Mouse (Mus musculus): ENCODE results near the gene Fgfr2. TPM values are rescaled to one million over a fixed set of nuclear protein-coding genes. Genes with fewer than 3 reads are reported as not detected.
A peak's percentile ranks its signal among the peaks of the same experiment; 100 is the strongest.

Gene Fgfr2
- polyA plus RNA-seq, 1 experiment, result 1.7 TPM

DNA sequence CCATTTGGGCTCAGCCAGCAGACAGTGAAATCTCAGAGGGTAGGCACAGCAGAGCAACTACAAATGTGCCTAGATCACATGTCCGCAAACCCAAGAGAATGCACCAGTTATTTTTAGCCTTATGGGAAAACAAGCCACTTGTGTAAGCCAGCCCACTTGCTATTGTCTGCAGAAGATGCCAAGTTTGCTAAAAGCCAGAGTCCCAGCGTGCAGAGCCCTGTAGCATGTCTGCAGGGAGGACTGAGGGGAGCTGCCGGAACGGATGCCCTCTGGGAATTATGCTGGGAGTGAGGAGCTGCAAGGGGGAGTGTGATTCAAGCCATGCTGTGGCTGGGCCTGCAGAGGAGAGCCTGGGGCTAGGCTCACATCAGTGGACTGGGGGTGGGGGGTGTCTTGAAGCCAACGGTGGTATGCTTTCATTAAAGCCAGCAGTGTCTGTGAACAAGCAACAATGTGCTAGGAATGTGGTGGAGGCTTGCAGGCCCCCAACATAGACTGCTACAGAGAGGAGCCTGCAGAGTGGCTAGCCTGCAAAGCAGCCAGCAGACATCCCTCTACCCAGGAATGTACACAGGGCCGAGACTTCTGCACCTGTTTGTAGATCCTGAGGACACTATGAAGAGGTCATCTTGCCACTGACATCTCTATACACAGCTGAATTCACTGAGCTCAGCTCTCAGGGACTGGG, 408.8 kb downstream of the Fgfr2 start:
- Histone ChIP-seq H3ac (ENCODE audit: control insufficient read depth, insufficient read length, low read depth) (no peak overlapping the region), H3K79me2 (ENCODE audit: control insufficient read depth, insufficient read depth) (no peaks in the 10 kb centered on the region), H3K27me3 (ENCODE audit: control insufficient read depth, insufficient read depth, insufficient read length) (no peaks in the 10 kb centered on the region), H3K79me3 (ENCODE audit: low read depth) (no peaks in the 10 kb centered on the region), H3K36me3 (ENCODE audit: control insufficient read depth, insufficient read depth) (no peaks in the 10 kb centered on the region), H3K4me3 (ENCODE audit: insufficient read depth, poor library complexity, severe bottlenecking) (no peak overlapping the region)
- TF ChIP-seq MYOG (IDR thresholded peaks at IDR 0.05; ENCODE audit: control insufficient read depth, extremely low read depth, insufficient read length) (no peak), USF1 (IDR thresholded peaks at IDR 0.05; ENCODE audit: low read depth) (peak; percentile 45)

DNA sequence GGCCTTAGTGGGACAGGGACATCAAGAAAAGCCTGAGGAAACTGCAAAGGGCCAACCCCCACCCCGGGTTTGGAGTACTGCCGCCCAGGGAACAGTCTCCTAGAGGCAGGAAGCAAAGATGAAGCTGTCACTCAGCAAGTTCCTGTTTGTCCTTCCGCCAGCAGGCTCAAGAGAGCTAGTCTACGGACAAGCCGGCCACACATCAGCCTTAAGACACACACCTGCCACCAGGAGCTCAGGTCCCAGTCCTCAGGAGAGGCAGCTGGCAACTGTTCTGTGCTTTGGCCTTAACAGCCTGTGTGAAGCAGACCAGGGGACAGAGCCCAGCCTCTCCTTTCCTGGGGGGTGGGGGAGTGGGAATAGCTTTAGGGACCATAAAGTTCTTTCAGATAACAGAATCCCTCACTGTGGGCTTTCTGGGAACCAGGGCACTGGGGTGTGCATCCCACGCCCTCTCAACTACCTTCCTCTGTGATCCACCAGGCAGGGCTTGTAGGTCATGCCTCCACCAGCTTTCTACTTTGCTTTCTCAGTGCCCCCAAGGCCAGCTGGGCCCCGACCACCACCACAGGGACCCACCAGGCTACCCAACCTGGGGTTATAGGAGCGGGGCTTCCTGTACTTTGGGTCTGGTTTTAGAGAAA, 409.5 kb downstream of the Fgfr2 start:
- TF ChIP-seq FOSL1 (IDR thresholded peaks at IDR 0.05; ENCODE audit: insufficient read depth, low read length, poor library complexity, severe bottlenecking) (no peak), MYOG (IDR thresholded peaks at IDR 0.05; ENCODE audit: control insufficient read depth, extremely low read depth, insufficient read length) (no peak), MYOD1 (IDR thresholded peaks at IDR 0.05; ENCODE audit: control insufficient read depth, insufficient read length, low read depth) (no peak), USF1 (IDR thresholded peaks at IDR 0.05; ENCODE audit: low read depth) (no peak), CEBPB (IDR thresholded peaks at IDR 0.05; ENCODE audit: low read depth) (no peak), MAX (IDR thresholded peaks at IDR 0.05) (no peak)
- Histone ChIP-seq H3ac (ENCODE audit: control insufficient read depth, insufficient read length, low read depth) (no peak overlapping the region), H3K27me3 (ENCODE audit: control insufficient read depth, insufficient read depth, insufficient read length) (no peaks in the 10 kb centered on the region), H3K79me2 (ENCODE audit: control insufficient read depth, insufficient read depth) (no peaks in the 10 kb centered on the region), H3K4me3 (ENCODE audit: insufficient read depth, poor library complexity, severe bottlenecking) (no peak overlapping the region), H3K36me3 (ENCODE audit: control insufficient read depth, insufficient read depth) (no peaks in the 10 kb centered on the region), H3K79me3 (ENCODE audit: low read depth) (no peaks in the 10 kb centered on the region)

DNA sequence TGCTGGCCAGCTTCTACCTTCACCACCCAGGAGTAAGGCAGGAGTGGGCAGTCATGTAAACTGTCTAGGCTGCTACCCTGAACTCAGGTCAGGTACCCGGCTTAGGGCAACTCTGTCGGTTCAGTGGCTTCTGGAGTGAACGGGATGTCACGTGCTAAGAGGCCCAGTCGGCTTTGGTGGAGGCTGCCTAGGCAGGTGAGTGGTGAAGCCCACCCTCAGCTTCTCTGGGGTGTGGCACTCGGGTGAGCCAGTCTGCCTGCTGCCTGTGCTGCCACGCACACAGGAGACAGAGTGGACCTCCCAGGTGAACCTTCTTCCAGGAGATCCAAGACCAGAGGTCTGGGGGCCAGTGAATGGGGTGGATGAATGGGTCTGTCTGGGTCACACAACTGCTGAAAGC, 410.2 kb downstream of the Fgfr2 start:
- Histone ChIP-seq H3K79me3 (ENCODE audit: low read depth) (no peaks in the 10 kb centered on the region), H3K36me3 (ENCODE audit: control insufficient read depth, insufficient read depth) (no peaks in the 10 kb centered on the region), H3K79me2 (ENCODE audit: control insufficient read depth, insufficient read depth) (no peaks in the 10 kb centered on the region), H3K4me3 (ENCODE audit: insufficient read depth, poor library complexity, severe bottlenecking) (no peak overlapping the region), H3K27me3 (ENCODE audit: control insufficient read depth, insufficient read depth, insufficient read length) (no peaks in the 10 kb centered on the region), H3ac (ENCODE audit: control insufficient read depth, insufficient read length, low read depth) (no peak overlapping the region)
- TF ChIP-seq FOSL1 (IDR thresholded peaks at IDR 0.05; ENCODE audit: insufficient read depth, low read length, poor library complexity, severe bottlenecking) (no peak), MAX (IDR thresholded peaks at IDR 0.05) (no peak), CEBPB (IDR thresholded peaks at IDR 0.05; ENCODE audit: low read depth) (no peak), MYOD1 (IDR thresholded peaks at IDR 0.05; ENCODE audit: control insufficient read depth, insufficient read length, low read depth) (no peak), USF1 (IDR thresholded peaks at IDR 0.05; ENCODE audit: low read depth) (no peak), MYOG (IDR thresholded peaks at IDR 0.05; ENCODE audit: control insufficient read depth, extremely low read depth, insufficient read length) (no peak), CTCF (IDR thresholded peaks at IDR 0.05; ENCODE audit: control insufficient read depth, insufficient read depth, insufficient read length) (no peak)

DNA sequence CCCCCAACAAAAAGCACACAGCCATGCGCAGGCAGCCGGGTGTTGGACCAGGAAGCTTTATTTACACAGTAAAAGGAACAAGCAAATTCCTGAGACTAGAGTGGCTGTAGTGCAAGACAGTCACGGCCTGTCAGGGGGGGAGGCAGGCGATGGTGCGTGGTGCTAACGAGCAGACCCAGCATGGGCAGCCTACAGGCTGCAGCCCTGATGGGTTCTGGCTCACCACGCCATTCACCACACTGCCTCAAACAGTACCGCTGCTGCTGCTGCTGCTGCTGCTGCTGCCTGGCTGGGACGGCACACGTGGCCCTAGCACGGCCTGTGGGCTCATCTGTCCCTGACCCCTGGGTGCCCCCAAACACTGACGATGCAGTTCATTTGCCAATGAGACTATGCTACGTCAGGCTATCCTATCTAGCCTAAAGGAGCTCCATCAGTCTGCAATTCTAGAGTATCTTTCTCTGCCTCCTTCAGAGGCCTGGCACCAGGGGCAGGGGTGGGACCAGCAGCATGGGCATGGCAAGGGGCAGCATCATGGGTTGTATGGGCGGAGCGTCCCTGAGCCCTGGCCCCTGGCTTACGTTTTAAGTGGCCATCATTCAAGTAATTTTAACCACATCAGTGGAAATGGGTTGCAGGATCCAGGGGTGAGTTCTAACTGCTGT, 411.0 kb downstream of the Fgfr2 start:
- Histone ChIP-seq H3K27me3 (ENCODE audit: control insufficient read depth, insufficient read depth, insufficient read length) (no peaks in the 10 kb centered on the region), H3K4me3 (ENCODE audit: insufficient read depth, poor library complexity, severe bottlenecking) (no peak overlapping the region), H3K36me3 (ENCODE audit: control insufficient read depth, insufficient read depth) (no peaks in the 10 kb centered on the region), H3ac (ENCODE audit: control insufficient read depth, insufficient read length, low read depth) (no peak overlapping the region), H3K79me3 (ENCODE audit: low read depth) (no peaks in the 10 kb centered on the region), H3K79me2 (ENCODE audit: control insufficient read depth, insufficient read depth) (no peaks in the 10 kb centered on the region)
- TF ChIP-seq MAX (IDR thresholded peaks at IDR 0.05) (no peak), CTCF (IDR thresholded peaks at IDR 0.05; ENCODE audit: control insufficient read depth, insufficient read depth, insufficient read length) (no peak)

DNA sequence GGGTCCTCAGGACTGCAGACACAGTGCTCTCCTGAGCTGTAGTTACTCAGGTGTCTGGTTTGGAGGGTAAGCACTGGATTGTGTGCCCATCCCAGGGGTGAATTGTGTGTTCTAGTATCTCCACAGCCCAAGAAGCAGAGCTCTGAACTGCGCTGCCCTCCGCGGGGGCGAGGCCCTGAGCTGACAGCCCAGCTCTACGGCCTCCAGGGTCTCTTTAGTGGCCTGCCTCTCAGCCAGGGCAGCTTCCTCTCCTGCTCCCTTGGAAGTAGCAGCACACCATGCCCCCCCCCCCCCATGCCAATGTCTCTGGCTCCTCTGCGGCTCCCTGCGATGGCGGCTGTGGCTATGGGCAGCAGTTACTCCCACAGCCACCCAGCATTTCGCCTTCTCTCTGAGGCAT, 411.6 kb downstream of the Fgfr2 start:
- Histone ChIP-seq H3ac (ENCODE audit: control insufficient read depth, insufficient read length, low read depth) (no peak overlapping the region), H3K79me2 (ENCODE audit: control insufficient read depth, insufficient read depth) (no peaks in the 10 kb centered on the region), H3K4me3 (ENCODE audit: insufficient read depth, poor library complexity, severe bottlenecking) (no peak overlapping the region), H3K36me3 (ENCODE audit: control insufficient read depth, insufficient read depth) (no peaks in the 10 kb centered on the region), H3K79me3 (ENCODE audit: low read depth) (no peaks in the 10 kb centered on the region), H3K27me3 (ENCODE audit: control insufficient read depth, insufficient read depth, insufficient read length) (no peaks in the 10 kb centered on the region)
- TF ChIP-seq CTCF (IDR thresholded peaks at IDR 0.05; ENCODE audit: control insufficient read depth, insufficient read depth, insufficient read length) (no peak), MAX (IDR thresholded peaks at IDR 0.05) (no peak), MYOG (IDR thresholded peaks at IDR 0.05; ENCODE audit: control insufficient read depth, extremely low read depth, insufficient read length) (no peak), MYOD1 (IDR thresholded peaks at IDR 0.05; ENCODE audit: control insufficient read depth, insufficient read length, low read depth) (no peak), CEBPB (IDR thresholded peaks at IDR 0.05; ENCODE audit: low read depth) (no peak), USF1 (IDR thresholded peaks at IDR 0.05; ENCODE audit: low read depth) (no peak), FOSL1 (IDR thresholded peaks at IDR 0.05; ENCODE audit: insufficient read depth, low read length, poor library complexity, severe bottlenecking) (no peak)

DNA sequence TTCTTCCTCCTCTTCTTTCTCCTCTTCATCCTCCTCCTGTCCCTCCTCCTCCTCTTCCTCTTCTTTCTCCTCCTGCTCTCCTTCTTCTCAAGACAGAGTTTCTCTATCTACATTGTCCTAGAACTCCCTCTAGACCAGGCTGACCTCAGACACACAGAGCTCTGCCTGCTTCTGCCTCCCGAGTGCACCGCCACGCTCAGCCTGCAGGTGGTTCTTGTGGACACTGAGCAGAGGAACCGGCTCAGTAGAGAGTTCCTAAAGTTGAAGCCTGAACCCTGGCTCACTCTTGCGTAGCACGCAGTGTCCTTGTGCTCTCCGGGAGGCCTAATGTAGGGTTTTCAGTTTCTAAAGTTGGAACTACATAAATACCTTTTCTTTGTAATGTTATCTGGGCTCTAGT, 418.0 kb downstream of the Fgfr2 start:
- Histone ChIP-seq H3K79me3 (ENCODE audit: low read depth) (no peaks in the 10 kb centered on the region), H3K79me2 (ENCODE audit: control insufficient read depth, insufficient read depth) (no peaks in the 10 kb centered on the region), H3ac (ENCODE audit: control insufficient read depth, insufficient read length, low read depth) (no peak overlapping the region), H3K36me3 (ENCODE audit: control insufficient read depth, insufficient read depth) (no peaks in the 10 kb centered on the region), H3K27me3 (ENCODE audit: control insufficient read depth, insufficient read depth, insufficient read length) (no peaks in the 10 kb centered on the region), H3K4me3 (ENCODE audit: insufficient read depth, poor library complexity, severe bottlenecking) (no peak overlapping the region)
- no peak for TF ChIP-seq MYOG (IDR thresholded peaks at IDR 0.05; ENCODE audit: control insufficient read depth, extremely low read depth, insufficient read length)
- TF ChIP-seq MAX (IDR thresholded peaks at IDR 0.05), result no peak
- TF ChIP-seq FOSL1 (IDR thresholded peaks at IDR 0.05; ENCODE audit: insufficient read depth, low read length, poor library complexity, severe bottlenecking), result no peak
- no peak for TF ChIP-seq USF1 (IDR thresholded peaks at IDR 0.05; ENCODE audit: low read depth)
- no peak for TF ChIP-seq CEBPB (IDR thresholded peaks at IDR 0.05; ENCODE audit: low read depth)
- no peak for TF ChIP-seq CTCF (IDR thresholded peaks at IDR 0.05; ENCODE audit: control insufficient read depth, insufficient read depth, insufficient read length)
- TF ChIP-seq MYOD1 (IDR thresholded peaks at IDR 0.05; ENCODE audit: control insufficient read depth, insufficient read length, low read depth), result no peak
